Mouse (Mus musculus) lung, postnatal 0 days (tissue): ENCODE measurements around the gene Prdm8.

ENCODE experiments used
- CTCF ChIP-seq: IDR thresholded peaks from 2 replicates; pipeline ENCODE4 v1.5.1; 2016; ENCODE audit warnings: antibody characterized with exemption, mild to moderate bottlenecking
- EP300 ChIP-seq: IDR thresholded peaks from 2 replicates; pipeline ENCODE4 v1.6.1; 2016; ENCODE audit warnings: antibody characterized with exemption, mild to moderate bottlenecking, control low read depth

DNA sequence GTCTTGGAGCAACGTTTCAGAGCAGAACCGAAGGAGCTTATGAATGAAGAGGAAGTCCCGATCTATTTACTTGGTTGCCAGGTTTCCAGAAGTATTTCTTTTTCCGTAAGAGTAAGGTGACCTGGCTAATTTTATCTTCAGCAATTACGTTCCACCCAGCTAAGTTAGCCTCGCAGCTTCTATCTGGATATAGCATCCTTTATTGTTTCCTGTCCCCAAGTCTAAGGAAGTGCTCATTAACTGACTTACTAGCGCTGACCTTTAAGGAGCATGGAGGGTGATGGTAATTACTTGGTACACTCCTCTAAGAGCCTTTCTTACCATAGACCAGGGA lies 32.2 kb downstream of the Prdm8 start:
- TF ChIP-seq CTCF: no peak
- no peak for TF ChIP-seq EP300
